Mouse (Mus musculus) C2C12 (cell line): Measurements from ENCODE around the gene Grip1. TPM values are rescaled to one million over a fixed set of nuclear protein-coding genes. Genes with fewer than 3 reads are reported as not detected.

Source experiments
- H3K27me3 ChIP-seq: one replicate; pipeline ENCODE4 v1.6.1; 2011; ENCODE audit not compliant: control insufficient read depth, insufficient read depth, insufficient read length
- H3K36me3 ChIP-seq: one replicate; pipeline ENCODE4 v1.6.1; 2011; ENCODE audit not compliant: control insufficient read depth, insufficient read depth
- H3K4me3 ChIP-seq: one replicate; pipeline ENCODE4 v1.5.1; 2011; ENCODE audit warnings: mild to moderate bottlenecking, control low read depth; ENCODE audit not compliant: poor library complexity, insufficient read depth, severe bottlenecking
- H3K79me2 ChIP-seq: one replicate; pipeline ENCODE4 v1.6.1; 2011; ENCODE audit not compliant: control insufficient read depth, insufficient read depth
- H3K79me3 ChIP-seq: one replicate; pipeline ENCODE4 v1.6.1; 2011; ENCODE audit warnings: low read depth, control low read depth
- H3ac ChIP-seq: one replicate; pipeline ENCODE3; 2011; ENCODE audit warnings: low read depth; ENCODE audit not compliant: control insufficient read depth, insufficient read length
- CEBPB ChIP-seq: IDR thresholded peaks from one replicate; pipeline ENCODE4 v1.6.1; 2011; ENCODE audit warnings: low read depth, mild to moderate bottlenecking, control low read depth, moderate library complexity
- CTCF ChIP-seq: IDR thresholded peaks from one replicate; pipeline ENCODE4 v1.5.1; 2011; ENCODE audit not compliant: control insufficient read depth, insufficient read depth, insufficient read length
- FOSL1 ChIP-seq: IDR thresholded peaks from one replicate; pipeline ENCODE4 v1.8.0; 2011; ENCODE audit warnings: mild to moderate bottlenecking, low read length; ENCODE audit not compliant: poor library complexity, insufficient read depth, severe bottlenecking
- MAX ChIP-seq: IDR thresholded peaks from one replicate; pipeline ENCODE4 v1.6.1; 2011; ENCODE audit warnings: mild to moderate bottlenecking, control low read depth
- MYOD1 ChIP-seq: IDR thresholded peaks from one replicate; pipeline ENCODE4 v1.6.1; 2011; ENCODE audit warnings: low read depth; ENCODE audit not compliant: control insufficient read depth, insufficient read length
- MYOG ChIP-seq: IDR thresholded peaks from one replicate; pipeline ENCODE4 v1.6.1; 2011; ENCODE audit not compliant: control insufficient read depth, insufficient read length; ENCODE audit errors: extremely low read depth
- USF1 ChIP-seq: IDR thresholded peaks from one replicate; pipeline ENCODE4 v1.6.1; 2011; ENCODE audit warnings: low read depth, mild to moderate bottlenecking, control low read depth, moderate library complexity
- polyA plus RNA-seq: library from polyadenylated mRNA; unstranded; fragments of >200 nt; fragmentation: generic; extraction: Trizol; gene quantifications from one replicate; pipeline ENCODE4 v1.2.1, GENCODE M21; 2012; ENCODE audit warnings: missing spikeins

Grip1 gene
- polyA plus RNA-seq, 1 experiment, result 0.02 TPM

DNA sequence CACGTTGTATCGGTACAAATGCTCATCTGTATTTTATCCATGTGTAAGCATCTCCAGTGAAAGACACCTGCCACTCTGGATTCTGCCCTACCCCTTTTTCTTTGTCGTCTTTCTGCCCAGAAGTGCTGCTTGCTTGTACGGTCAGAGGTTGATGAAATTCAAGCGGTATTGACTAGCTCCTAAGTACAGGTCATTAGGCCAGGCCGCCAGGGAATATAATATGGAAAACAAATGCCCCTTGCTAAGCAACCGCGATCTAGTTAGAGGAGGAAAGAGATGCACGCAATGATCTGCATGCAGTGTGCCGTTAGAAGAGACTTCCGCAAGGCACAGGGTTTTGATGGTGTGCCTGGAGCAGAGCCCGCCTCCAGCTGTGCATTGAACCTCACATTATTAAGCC, 187.4 kb downstream of the Grip1 start:
- no peak for TF ChIP-seq FOSL1
- TF ChIP-seq CEBPB, result no peak
- H3ac ChIP-seq, result no peak overlapping the region
- no peaks in the 10 kb centered on the region for H3K79me2 ChIP-seq
- peaks cover 42% of the 10 kb centered on the region for H3K27me3 ChIP-seq
- H3K36me3 ChIP-seq, result no peaks in the 10 kb centered on the region
- no peaks in the 10 kb centered on the region for H3K79me3 ChIP-seq
- H3K4me3 ChIP-seq, result no peak overlapping the region

GRCm38 (mm10) chr10:119644289-119644688, 190.7 kb downstream of the Grip1 start:
- Histone ChIP-seq H3ac (no peak overlapping the region), H3K79me2 (no peaks in the 10 kb centered on the region), H3K27me3 (peaks cover 31% of the 10 kb centered on the region), H3K36me3 (no peaks in the 10 kb centered on the region), H3K4me3 (no peak overlapping the region), H3K79me3 (no peaks in the 10 kb centered on the region)
- TF ChIP-seq FOSL1 (no peak), CEBPB (no peak), MYOG (no peak), CTCF (no peak), MAX (no peak), USF1 (no peak), MYOD1 (no peak)

DNA sequence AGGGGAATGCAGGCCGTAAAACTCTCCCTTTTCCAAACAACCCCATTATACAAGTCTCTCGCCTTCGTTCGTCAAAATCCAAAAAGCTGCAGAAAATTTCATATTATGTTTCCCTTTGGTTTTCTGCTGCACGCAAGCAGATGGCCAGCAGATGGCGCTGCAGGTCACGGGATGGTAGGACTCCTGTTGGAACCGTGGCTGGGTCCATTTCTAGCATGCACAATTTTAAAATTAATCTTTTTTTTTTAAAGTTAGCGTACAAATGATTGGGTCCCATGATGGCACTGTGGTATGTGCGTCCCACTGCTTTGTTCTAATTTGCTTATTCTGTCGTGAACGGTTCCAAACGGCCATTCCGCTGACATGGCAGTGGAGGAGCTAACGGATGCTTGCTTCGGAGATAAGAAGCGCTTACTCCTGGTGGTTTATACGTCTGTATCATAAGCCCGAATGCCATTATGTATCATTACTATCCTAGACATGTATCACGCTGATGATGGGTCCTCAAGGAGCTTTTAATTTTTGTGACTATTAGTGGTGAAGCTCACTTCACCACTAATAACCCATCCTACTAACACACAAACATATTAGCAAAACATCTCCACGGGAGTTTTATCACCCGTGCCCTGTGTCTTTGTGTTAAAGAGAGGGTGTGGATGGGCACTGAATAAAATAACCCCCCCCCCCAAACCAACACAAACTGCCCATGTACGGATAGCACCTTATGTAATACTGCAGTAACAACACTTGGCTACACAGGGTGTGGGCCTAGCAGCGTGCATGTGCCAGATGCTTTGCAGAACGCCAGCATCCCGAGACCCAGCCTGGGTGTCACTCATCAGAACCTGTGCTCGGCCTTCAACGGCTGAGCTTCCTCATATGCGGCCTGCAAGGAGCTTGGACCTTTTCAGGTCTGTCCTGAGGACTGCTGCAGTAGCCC, 193.1 kb downstream of the Grip1 start:
- peaks cover 15% of the 10 kb centered on the region for H3K27me3 ChIP-seq
- no peak overlapping the region for H3K4me3 ChIP-seq
- TF ChIP-seq CTCF (peak; percentile 76), MYOD1 (no peak), MAX (no peak)
- no peaks in the 10 kb centered on the region for H3K36me3 ChIP-seq
- H3ac ChIP-seq, result no peak overlapping the region
- no peaks in the 10 kb centered on the region for H3K79me2 ChIP-seq
- H3K79me3 ChIP-seq, result no peaks in the 10 kb centered on the region

DNA sequence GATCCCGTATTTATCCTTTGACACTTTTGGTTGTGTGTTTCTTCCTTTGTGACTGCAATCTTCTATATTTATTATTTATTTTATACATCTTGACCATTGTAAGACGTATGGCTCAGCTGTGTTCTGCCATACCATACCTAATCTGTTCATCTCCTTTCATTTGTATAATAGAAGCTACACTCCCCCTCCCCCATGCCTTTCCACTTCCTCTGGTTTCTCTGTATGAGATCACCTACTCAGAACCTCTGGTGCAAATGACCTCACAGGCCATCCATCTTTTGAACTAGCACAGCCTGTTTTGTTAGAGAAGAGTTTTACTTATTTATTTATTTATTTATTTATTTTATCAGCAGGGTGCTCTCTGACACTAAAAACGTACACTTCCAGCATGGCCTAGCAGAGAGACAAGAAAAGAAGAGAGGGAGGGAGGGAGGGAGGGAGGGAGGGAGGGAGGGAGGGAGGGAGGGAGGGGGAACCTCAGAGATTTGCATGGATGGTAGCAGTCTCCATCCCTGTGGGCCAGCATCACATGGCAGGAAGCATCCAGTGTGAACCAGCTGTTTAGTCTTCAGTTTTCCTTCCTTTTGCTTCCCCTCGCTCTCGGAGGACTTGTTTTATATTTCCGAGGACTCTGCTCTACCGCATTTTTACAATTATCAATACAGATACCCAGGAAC, 207.2 kb downstream of the Grip1 start:
- H3K27me3 ChIP-seq, result no peaks in the 10 kb centered on the region
- no peak overlapping the region for H3ac ChIP-seq
- H3K79me2 ChIP-seq, result no peaks in the 10 kb centered on the region
- no peaks in the 10 kb centered on the region for H3K79me3 ChIP-seq
- H3K36me3 ChIP-seq, result no peaks in the 10 kb centered on the region
- TF ChIP-seq CEBPB, result no peak
- no peak for TF ChIP-seq MYOG
- no peak for TF ChIP-seq MYOD1
- no peak for TF ChIP-seq USF1
- TF ChIP-seq FOSL1, result no peak
- TF ChIP-seq MAX, result no peak
- no peak for TF ChIP-seq CTCF
- no peak overlapping the region for H3K4me3 ChIP-seq

DNA sequence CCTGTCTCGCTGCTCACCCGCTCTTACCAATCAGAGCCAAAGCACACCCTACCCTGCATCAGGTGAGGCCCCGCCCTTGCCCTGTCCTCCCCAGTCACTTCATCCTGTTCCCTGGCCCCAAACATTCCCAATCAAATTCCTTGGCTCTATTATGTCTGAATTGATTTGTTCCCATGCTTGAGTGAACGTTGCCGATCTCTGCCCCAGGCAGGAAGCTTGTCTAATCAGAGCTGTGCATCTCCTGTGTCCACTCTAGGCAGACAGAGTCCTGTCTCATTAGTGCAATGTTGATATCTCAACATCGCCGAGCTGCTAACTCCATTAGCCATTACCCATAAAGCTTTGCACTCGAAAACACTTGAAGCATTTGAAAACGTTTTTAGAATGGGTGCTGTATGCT, 210.0 kb downstream of the Grip1 start:
- no peak for TF ChIP-seq MYOD1
- no peak for TF ChIP-seq CTCF
- no peak for TF ChIP-seq CEBPB
- TF ChIP-seq USF1, result no peak
- TF ChIP-seq FOSL1, result no peak
- TF ChIP-seq MYOG, result no peak
- no peak for TF ChIP-seq MAX
- no peak overlapping the region for H3ac ChIP-seq
- H3K27me3 ChIP-seq, result no peaks in the 10 kb centered on the region
- H3K79me3 ChIP-seq, result no peaks in the 10 kb centered on the region
- no peaks in the 10 kb centered on the region for H3K79me2 ChIP-seq
- H3K4me3 ChIP-seq, result no peak overlapping the region
- H3K36me3 ChIP-seq, result no peaks in the 10 kb centered on the region

GRCm38 (mm10) chr10:119666386-119666785, 212.8 kb downstream of the Grip1 start:
- H3K79me2 ChIP-seq, result no peaks in the 10 kb centered on the region
- no peaks in the 10 kb centered on the region for H3K36me3 ChIP-seq
- H3K79me3 ChIP-seq, result no peaks in the 10 kb centered on the region
- H3ac ChIP-seq, result no peak overlapping the region
- no peak overlapping the region for H3K4me3 ChIP-seq
- H3K27me3 ChIP-seq, result no peaks in the 10 kb centered on the region
- no peak for TF ChIP-seq MAX
- TF ChIP-seq MYOD1, result no peak
- TF ChIP-seq CTCF, result no peak
- no peak for TF ChIP-seq FOSL1
- no peak for TF ChIP-seq USF1
- TF ChIP-seq MYOG, result no peak
- TF ChIP-seq CEBPB, result no peak
